Mouse (Mus musculus) E14TG2a.4 (cell line): ENCODE data around the gene Cdc26.

Experiments
- CTCF ChIP-seq: conservative IDR thresholded peaks from 2 replicates; pipeline ENCODE4 v1.5.1; 2014; ENCODE audit warnings: low read length
- POU5F1 ChIP-seq: IDR thresholded peaks from 2 replicates; pipeline ENCODE4 v1.6.1; 2014; ENCODE audit warnings: low read length, borderline replicate concordance

DNA sequence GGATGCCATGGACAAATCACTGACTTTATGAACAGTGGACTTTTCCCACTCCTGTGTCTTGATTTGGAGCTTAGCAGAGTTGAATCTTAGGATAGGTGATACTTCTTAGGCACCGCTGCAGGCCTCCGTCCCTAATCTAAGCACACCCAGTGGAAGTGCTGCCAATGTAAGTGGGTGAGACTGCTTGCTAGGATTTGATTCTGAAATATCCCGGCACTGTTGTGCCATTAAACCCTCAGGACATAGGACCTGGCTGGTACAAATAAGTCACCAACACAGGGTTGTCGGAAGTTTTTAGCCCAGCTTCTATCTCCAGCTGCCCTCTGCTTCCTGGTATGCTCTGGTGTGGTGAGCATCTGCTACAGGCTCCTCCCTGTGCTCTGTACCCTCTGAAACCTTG is 17.4 kb upstream of the Cdc26 start:
- TF ChIP-seq CTCF, result no peak
- no peak for TF ChIP-seq POU5F1
